In genomic region chr13:69802095-69802494, GRCm38 (mm10) we compare ENCODE assay signal across 8 mouse cellular contexts. TPM values are rescaled to one million over a fixed set of nuclear protein-coding genes. Genes with fewer than 3 reads are reported as not detected.
DNase-seq lines count a peak whose midpoint lies in the region; ATAC-seq lines count a peak whose summit lies in the region.

TSS of gene Med10 (plus strand) at chr13:69802395.

- no peaks in the 10 kb centered on the region for H3K27me3 ChIP-seq in heart, embryonic 11.5 days (ENCODE audit: control insufficient read depth, insufficient read depth, low read length)
- H3K27me3 ChIP-seq in midbrain, embryonic 15.5 days (replicated peaks), result no peaks in the 10 kb centered on the region

- H3K27ac ChIP-seq in heart, embryonic 11.5 days (ENCODE audit: low read depth, low read length), result no peak within 1 kb of the TSS
- H3K27ac ChIP-seq in midbrain, embryonic 15.5 days, result no peak within 1 kb of the TSS

- no peaks in the 10 kb centered on the region for H3K4me1 ChIP-seq in heart, embryonic 11.5 days (ENCODE audit: control insufficient read depth, insufficient read depth, low read length)
- no peaks in the 10 kb centered on the region for H3K4me1 ChIP-seq in midbrain, embryonic 15.5 days

- ATAC-seq in heart, embryonic 11.5 days (replicated peaks; ENCODE audit: insufficient number of reproducible peaks, low FRiP score, low TSS enrichment), result no peak
- ATAC-seq in midbrain, embryonic 15.5 days (replicated peaks), result no peak

- H3K9me3 ChIP-seq in heart, embryonic 11.5 days (replicated peaks; ENCODE audit: control insufficient read depth, low read length), result no peaks in the 10 kb centered on the region
- no peaks in the 10 kb centered on the region for H3K9me3 ChIP-seq in midbrain, embryonic 15.5 days

- no peak within 1 kb of the TSS for H3K4me3 ChIP-seq in heart, embryonic 11.5 days (ENCODE audit: low read depth, low read length)
- H3K4me3 ChIP-seq in midbrain, embryonic 15.5 days, result no peak within 1 kb of the TSS

- no peak within 1 kb of the TSS for H3K4me2 ChIP-seq in heart, embryonic 11.5 days
- no peak within 1 kb of the TSS for H3K4me2 ChIP-seq in midbrain, embryonic 15.5 days

- no peak within 1 kb of the TSS for H3K9ac ChIP-seq in heart, embryonic 11.5 days (ENCODE audit: low read depth, low read length)
- H3K9ac ChIP-seq in midbrain, embryonic 15.5 days, result no peak within 1 kb of the TSS

- H3K36me3 ChIP-seq in heart, embryonic 11.5 days (ENCODE audit: control insufficient read depth, insufficient read depth, low read length), result no peaks in the 10 kb centered on the region
- no peaks in the 10 kb centered on the region for H3K36me3 ChIP-seq in midbrain, embryonic 15.5 days (replicated peaks)

- DNase-seq in layer of hippocampus, adult 8-10 months (ENCODE audit: low spot score in 2 of 2), result no peak
- DNase-seq in layer of hippocampus, adult 11-12 months (ENCODE audit: low spot score), result no peak
- DNase-seq in adrenal gland, postnatal 4 days (ENCODE audit: low spot score in 2 of 2), result no peak
- no peak for DNase-seq in layer of hippocampus, postnatal 36 days
- DNase-seq in urinary bladder, postnatal 14 days (ENCODE audit: low spot score), result no peak
- DNase-seq in right cerebral cortex, postnatal 14 days, result no peak

- WGBS in heart, embryonic 11.5 days (ENCODE audit: insufficient replicate concordance), result 73% methylated on average over 5 of the region's 5 CpGs
- 83% methylated on average over 5 of the region's 5 CpGs for WGBS in midbrain, embryonic 15.5 days

RNA-seq across cellular contexts. Expression of gene Med10, which starts in this region (rescaled TPM):
- 10 to 100 TPM; 54.9 to 59.6 (median 56.3) TPM for total RNA-seq in layer of hippocampus, adult 8-10 months (2022)
- total RNA-seq in adrenal gland, postnatal 4 days (2021), result 100 to 1,000 TPM in 1 of 2 experiments, 10 to 100 TPM in 1; 94.3 to 102 TPM
- polyA plus RNA-seq in heart, embryonic 11.5 days (2014; fragmentation: Nextera tagmentation; extraction: Ambion mirVana), result 109 and 117 TPM in 2 replicates
- total RNA-seq in layer of hippocampus, postnatal 36 days (2021), result 10 to 100 TPM; 60.2 to 63.5 TPM
- 135 TPM in 2 replicates for polyA plus RNA-seq in midbrain, embryonic 15.5 days (2015; fragmentation: Nextera tagmentation; extraction: Ambion mirVana)
